Mouse (Mus musculus) heart, embryonic 15.5 days (tissue): ENCODE results near the gene Chml. TPM values are rescaled to one million over a fixed set of nuclear protein-coding genes. Genes with fewer than 3 reads are reported as not detected.
A peak's percentile ranks its signal among the peaks of the same experiment; 100 is the strongest.

ENCODE experiments used
- ATAC-seq: fragments of 200-750 bp; cut with Nextera tagmentation; replicated peaks from 2 replicates; pipeline ENCODE4 v1.8.0; 2017; ENCODE audit warnings: low read depth, moderate TSS enrichment; ENCODE audit not compliant: insufficient number of reproducible peaks, insufficient read depth, low FRiP score
- H3K27ac ChIP-seq: fragments of 300-500 bp; sonication (generic); 2 replicates; pipeline ENCODE4 v1.5.1; 2015; ENCODE audit warnings: mild to moderate bottlenecking, inconsistent platforms
- H3K27me3 ChIP-seq: fragments of 300-500 bp; sonication (generic); 2 replicates; pipeline ENCODE4 v1.6.1; 2015; ENCODE audit warnings: inconsistent platforms
- H3K36me3 ChIP-seq: fragments of 300-500 bp; sonication (generic); 2 replicates; pipeline ENCODE4 v1.6.1; 2015; ENCODE audit warnings: mild to moderate bottlenecking, inconsistent platforms
- H3K4me1 ChIP-seq: fragments of 300-500 bp; sonication (generic); replicated peaks from 2 replicates; pipeline ENCODE4 v1.6.1; 2015; ENCODE audit warnings: inconsistent platforms
- H3K4me2 ChIP-seq: fragments of 300-500 bp; sonication (generic); 2 replicates; pipeline ENCODE4 v1.6.1; 2015; ENCODE audit warnings: inconsistent platforms, mild to moderate bottlenecking, moderate library complexity
- H3K4me3 ChIP-seq: fragments of 300-500 bp; sonication (generic); 2 replicates; pipeline ENCODE4 v1.5.1; 2015; ENCODE audit warnings: mild to moderate bottlenecking, inconsistent platforms
- H3K9ac ChIP-seq: fragments of 300-500 bp; sonication (generic); 2 replicates; pipeline ENCODE4 v1.6.1; 2015; ENCODE audit warnings: mild to moderate bottlenecking, inconsistent platforms
- H3K9me3 ChIP-seq: fragments of 300-500 bp; sonication (generic); replicated peaks from 2 replicates; pipeline ENCODE4 v1.6.1; 2016; ENCODE audit warnings: inconsistent platforms
- WGBS: fragments of 180-500 bp; shearing (Covaris S2); methylation state at CpG from one replicate; pipeline ENCODE4 v1.1.7; 2015; ENCODE audit warnings: mixed read lengths; 5-methylcytosine and 5-hydroxymethylcytosine counted together
- polyA plus RNA-seq: library from polyadenylated mRNA; unstranded; fragments of >200 nt; fragmentation: Nextera tagmentation; extraction: Ambion mirVana; gene quantifications from 2 replicates; pipeline ENCODE4 v1.2.1, GENCODE M21; 2015

Gene Chml
- polyA plus RNA-seq, 1 experiment from 2014 or later, result 3.2 TPM

DNA sequence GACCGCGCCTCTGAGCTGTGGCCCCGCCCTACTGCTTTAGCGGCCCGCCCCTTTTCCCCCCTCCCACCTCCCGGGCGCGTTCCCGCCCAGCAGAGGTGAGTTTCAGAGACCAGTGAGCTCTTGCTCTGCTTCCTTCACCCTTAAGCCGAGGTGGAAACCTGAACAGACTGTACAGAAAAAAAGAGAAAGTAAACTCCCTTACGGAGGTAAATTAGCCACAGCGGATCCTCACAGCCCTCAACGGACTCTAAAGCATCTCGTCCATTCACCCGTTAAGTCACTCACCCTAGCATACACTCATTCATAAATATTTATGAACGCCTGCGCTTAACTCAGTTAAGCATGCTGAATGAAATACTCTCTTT lies 278 bp upstream of the Chml start:
- WGBS, result under 1% methylated on average over 14 of the region's 17 CpGs
- Histone ChIP-seq H3K4me1 (peaks cover 23% of the 10 kb centered on the region), H3K4me2 (peak overlapping the region; percentile 94), H3K36me3 (no peaks in the 10 kb centered on the region), H3K4me3 (peak overlapping the region; percentile 93), H3K27ac (peak overlapping the region; percentile 87), H3K9ac (peak overlapping the region; percentile 38), H3K27me3 (no peaks in the 10 kb centered on the region), H3K9me3 (no peaks in the 10 kb centered on the region)
- no peak for ATAC-seq

DNA sequence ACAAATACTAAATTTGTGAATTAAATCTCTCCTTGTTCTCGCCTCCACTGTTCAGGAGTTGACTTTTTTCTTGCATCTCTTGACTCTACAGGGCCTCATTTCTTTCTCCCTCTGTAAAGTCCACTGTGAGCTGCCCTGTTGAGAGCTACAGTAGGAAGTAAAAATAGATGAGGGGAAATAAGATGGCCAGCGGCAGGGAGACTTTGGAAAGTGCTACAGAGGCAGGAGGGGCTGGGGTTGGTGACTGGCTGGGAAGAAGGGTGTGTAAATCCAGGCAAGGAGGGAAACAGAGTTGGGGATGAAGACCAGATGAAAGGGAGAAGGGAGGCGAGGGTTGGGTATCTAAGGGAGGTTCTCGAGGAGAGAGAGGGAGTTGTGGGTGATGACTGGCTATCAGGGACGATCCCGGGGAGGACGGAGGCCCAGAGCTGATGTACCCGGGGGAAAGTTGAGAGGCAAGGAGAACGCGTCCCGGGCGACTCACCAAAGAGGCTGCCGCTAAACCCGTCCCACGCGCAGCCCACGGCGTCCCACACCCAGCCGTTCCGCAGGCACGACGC lies 935 bp downstream of the Chml start:
- Histone ChIP-seq H3K36me3 (peaks cover 7% of the 10 kb centered on the region), H3K27me3 (no peaks in the 10 kb centered on the region), H3K27ac (peak overlapping the region; percentile 93), H3K4me1 (peaks cover 23% of the 10 kb centered on the region), H3K4me2 (peak overlapping the region; percentile 94), H3K4me3 (peak overlapping the region; percentile 93), H3K9me3 (no peaks in the 10 kb centered on the region), H3K9ac (peak overlapping the region; percentile 79)
- no peak for ATAC-seq
- 1% methylated on average over 22 of the region's 22 CpGs for WGBS

DNA sequence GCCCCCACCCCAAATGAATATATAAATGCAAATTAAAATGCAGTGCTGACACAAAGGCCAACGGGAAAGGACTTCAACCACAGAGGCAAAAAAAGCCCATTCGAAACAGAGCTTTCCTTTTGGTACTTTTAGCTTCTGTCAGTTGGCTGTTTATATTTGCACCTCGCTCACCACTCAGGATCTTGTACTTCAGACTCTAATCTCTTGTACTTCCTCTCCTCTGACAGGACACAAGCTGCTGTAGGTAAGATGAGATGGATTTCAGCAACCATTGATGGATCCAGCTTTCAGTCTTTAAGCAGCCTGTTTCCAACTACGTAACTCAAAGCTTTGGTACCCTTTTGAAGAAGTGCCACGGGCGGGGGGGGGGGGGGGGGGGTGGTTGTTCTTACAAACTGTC lies 11.7 kb downstream of the Chml start:
- ATAC-seq, result no peak
- Histone ChIP-seq H3K27ac (no peak overlapping the region), H3K36me3 (peaks cover 1% of the 10 kb centered on the region; the same call in 1 of the 2 replicates), H3K4me2 (no peak overlapping the region), H3K27me3 (no peaks in the 10 kb centered on the region), H3K4me1 (no peaks in the 10 kb centered on the region), H3K9ac (no peak overlapping the region), H3K9me3 (no peaks in the 10 kb centered on the region), H3K4me3 (no peak overlapping the region)
- WGBS, result 67% methylated on average over 6 of the region's 6 CpGs

DNA sequence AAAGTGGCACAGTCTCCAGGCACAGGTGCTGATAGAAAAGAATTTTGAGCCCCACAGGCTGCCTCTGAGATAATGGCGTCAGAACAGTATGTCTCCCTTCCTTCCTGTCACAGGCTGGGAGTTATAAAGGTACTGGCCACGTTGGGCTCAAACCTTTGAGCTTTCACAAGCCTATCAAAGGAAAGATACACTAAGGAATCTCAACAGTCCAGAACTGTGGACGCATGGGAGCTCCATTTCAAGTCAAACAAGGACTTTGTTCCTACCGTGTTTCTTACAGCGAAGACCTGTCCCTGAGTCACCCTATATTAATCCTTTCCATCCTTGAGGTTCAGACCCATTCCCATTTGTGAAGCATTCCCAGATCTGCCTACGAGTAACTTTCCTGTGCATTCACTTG lies 15.2 kb downstream of the Chml start:
- no peaks in the 10 kb centered on the region for H3K4me1 ChIP-seq
- H3K4me2 ChIP-seq, result no peak overlapping the region
- H3K9ac ChIP-seq, result no peak overlapping the region
- H3K27me3 ChIP-seq, result no peaks in the 10 kb centered on the region
- no peak for ATAC-seq
- H3K9me3 ChIP-seq, result no peaks in the 10 kb centered on the region
- 56% methylated on average over 6 of the region's 6 CpGs for WGBS
- no peaks in the 10 kb centered on the region for H3K36me3 ChIP-seq
- H3K27ac ChIP-seq, result no peak overlapping the region
- H3K4me3 ChIP-seq, result no peak overlapping the region

DNA sequence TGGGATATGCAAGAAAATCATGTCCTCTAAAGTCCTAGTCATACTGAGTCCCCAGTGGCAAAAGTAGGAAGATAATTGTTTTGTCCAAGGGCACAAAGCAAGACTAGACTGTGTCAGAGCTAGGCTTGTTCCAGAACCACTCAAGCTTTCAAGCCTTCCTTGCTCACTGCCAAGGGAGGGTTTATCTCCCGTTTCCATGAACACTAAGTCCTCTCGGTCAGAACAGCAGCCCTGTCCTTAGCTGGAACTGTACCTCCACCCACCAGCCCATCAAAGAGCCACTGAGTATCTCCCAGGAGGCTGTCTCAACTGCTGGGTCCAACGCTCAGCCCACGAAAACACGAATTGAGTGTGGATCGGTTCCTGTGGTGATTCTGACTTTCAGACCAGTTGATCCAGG lies 17.6 kb downstream of the Chml start:
- Histone ChIP-seq H3K27ac (no peak overlapping the region), H3K9me3 (no peaks in the 10 kb centered on the region), H3K27me3 (no peaks in the 10 kb centered on the region), H3K36me3 (no peaks in the 10 kb centered on the region), H3K4me1 (no peaks in the 10 kb centered on the region), H3K9ac (no peak overlapping the region), H3K4me2 (no peak overlapping the region), H3K4me3 (no peak overlapping the region)
- ATAC-seq, result no peak
- WGBS, result 67% methylated on average over 6 of the region's 6 CpGs

DNA sequence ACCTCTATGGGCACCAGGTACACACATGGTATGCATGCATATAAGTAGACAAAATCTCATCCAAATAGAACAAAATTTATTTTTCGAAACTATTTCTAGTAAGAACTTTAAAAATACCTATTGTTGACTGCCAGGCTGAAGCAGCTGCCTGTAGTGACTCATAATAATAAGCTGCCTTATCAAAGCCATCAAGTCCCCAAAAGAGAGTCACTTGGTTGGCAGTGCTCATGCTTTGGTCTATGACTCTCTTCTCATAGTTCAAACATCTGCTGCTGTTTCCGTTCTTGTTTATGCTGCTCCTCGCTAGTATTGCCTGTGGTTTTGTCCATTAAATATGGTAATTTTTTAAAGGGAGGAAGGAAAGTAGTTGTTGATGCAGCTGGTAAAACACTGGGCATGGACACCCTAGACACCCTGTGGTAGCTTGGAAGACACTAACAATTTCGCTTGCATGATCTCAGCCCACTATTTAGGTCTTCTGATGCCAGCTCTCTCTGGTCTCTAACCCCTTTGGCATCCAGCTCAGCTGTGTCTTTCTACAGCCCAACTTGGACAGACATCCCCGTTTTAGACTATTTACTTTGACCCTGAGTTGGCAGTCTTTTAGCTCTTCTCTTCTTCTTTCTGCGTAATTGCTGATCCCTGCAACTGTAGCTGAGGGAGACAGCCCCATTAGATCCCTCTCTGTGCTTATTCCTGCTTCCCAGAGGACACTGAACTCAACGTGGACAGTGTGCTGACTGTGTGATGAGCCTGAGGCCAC lies 19.0 kb downstream of the Chml start:
- WGBS, result 80% methylated on average over 7 of the region's 7 CpGs
- no peak overlapping the region for H3K9ac ChIP-seq
- no peak overlapping the region for H3K4me3 ChIP-seq
- H3K4me1 ChIP-seq, result no peaks in the 10 kb centered on the region
- H3K4me2 ChIP-seq, result no peak overlapping the region
- no peak for ATAC-seq
- no peak overlapping the region for H3K27ac ChIP-seq
- no peaks in the 10 kb centered on the region for H3K36me3 ChIP-seq
- no peaks in the 10 kb centered on the region for H3K9me3 ChIP-seq
- H3K27me3 ChIP-seq, result no peaks in the 10 kb centered on the region

DNA sequence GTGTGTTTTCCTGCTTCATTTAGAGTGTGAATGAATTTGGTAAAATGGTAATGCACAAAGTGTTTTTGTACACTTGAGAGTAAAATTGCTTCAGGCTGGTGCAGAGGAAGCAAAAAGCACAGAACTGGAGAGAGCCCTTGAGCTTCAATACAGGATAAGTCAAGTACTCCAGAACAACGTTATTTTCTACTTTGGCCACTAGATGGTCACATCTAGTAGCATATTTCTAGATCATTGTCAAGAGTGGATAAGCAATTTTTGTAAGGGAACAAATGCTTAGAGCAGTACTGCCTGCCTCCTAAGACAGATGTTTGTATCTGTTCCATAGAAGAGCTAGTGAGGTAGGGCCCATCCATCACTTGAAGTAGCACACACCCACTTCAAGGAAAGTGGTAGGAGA lies 21.1 kb downstream of the Chml start:
- Histone ChIP-seq H3K4me1 (no peaks in the 10 kb centered on the region), H3K4me2 (no peak overlapping the region), H3K4me3 (no peak overlapping the region), H3K27ac (no peak overlapping the region), H3K27me3 (no peaks in the 10 kb centered on the region), H3K9ac (no peak overlapping the region), H3K9me3 (no peaks in the 10 kb centered on the region), H3K36me3 (no peaks in the 10 kb centered on the region)
- no peak for ATAC-seq
- 17% methylated on average over 1 of the region's 1 CpGs for WGBS

DNA sequence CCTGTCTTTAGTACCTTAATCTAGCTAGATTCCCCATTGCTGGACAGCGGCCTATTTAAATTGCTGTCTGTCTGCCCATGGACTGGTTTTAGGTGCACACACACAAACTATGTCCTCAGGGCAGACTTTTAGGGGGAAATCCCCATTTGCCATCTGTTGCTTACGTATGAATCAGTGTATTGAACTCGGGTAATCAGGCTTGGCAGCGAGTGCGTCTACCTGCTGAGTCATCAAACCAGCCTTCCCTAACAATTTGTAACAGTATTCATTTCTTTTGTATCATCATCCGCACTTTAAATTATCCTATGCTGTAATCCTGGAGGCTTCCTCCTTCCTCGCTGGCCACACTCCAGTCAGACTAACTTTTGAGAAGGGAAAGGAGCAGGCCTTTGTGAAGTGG lies 22.7 kb downstream of the Chml start:
- Histone ChIP-seq H3K27me3 (no peaks in the 10 kb centered on the region), H3K27ac (no peak overlapping the region), H3K4me3 (no peak overlapping the region), H3K4me2 (no peak overlapping the region), H3K36me3 (no peaks in the 10 kb centered on the region), H3K4me1 (no peaks in the 10 kb centered on the region), H3K9ac (no peak overlapping the region), H3K9me3 (no peaks in the 10 kb centered on the region)
- ATAC-seq, result no peak
- 84% methylated on average over 7 of the region's 7 CpGs for WGBS

DNA sequence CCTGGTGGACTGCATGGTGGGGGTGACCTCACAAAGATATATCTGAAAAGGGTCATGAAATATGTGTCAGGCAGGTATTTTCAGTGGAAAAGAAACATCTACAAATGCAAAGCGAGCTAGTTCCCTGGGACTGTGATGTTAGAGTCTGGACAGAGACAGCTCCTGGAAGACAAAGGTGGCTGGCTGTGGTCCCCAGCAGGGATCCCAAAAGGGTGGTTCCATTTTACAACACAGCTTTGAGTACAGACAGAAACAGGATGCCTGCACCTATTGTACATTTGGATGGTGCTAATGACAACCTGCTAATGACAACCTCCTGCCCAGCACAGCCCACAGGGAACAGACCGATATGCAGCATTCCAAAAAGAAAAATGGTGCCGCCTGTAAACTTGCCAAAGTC lies 23.2 kb downstream of the Chml start:
- no peak overlapping the region for H3K27ac ChIP-seq
- H3K9ac ChIP-seq, result no peak overlapping the region
- H3K4me3 ChIP-seq, result no peak overlapping the region
- H3K4me2 ChIP-seq, result no peak overlapping the region
- WGBS, result 83% methylated on average over 3 of the region's 3 CpGs
- H3K27me3 ChIP-seq, result no peaks in the 10 kb centered on the region
- H3K36me3 ChIP-seq, result no peaks in the 10 kb centered on the region
- H3K4me1 ChIP-seq, result no peaks in the 10 kb centered on the region
- no peak for ATAC-seq
- no peaks in the 10 kb centered on the region for H3K9me3 ChIP-seq

DNA sequence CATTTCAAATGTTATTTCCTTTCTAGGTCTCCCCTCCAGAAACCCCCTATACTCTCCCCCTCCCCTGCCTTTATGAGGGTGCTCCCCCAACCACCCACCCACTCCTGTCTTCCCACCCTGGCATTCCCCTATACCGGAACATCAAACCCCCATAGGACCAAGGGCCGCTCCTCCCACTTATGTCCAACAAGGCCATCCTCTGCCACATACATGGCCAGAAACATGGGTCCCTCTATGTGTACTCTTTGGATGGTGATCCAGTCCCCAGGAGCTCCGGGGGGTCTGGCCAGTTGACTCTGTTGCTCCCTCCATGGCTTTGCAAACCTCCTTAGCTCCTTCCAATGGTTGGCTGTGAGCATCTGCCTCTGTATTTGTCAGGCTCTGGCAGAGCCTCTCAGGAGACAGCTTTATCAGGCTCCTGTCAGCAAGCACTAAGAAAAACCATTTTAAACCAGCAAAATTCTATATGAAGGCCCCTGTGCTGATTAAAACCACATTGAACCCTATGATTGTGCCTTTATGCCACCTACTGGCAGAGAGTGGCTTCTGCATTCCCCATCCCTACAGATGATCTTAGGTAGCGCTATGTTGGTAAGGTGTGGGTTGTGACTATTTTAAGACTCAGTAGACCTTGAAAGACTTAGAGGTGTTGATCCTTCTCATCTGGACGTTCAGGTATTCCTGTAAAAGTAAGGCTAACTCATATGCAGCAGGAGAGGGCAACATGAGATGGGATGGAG lies 23.9 kb downstream of the Chml start:
- no peak overlapping the region for H3K27ac ChIP-seq
- H3K4me3 ChIP-seq, result no peak overlapping the region
- H3K9ac ChIP-seq, result no peak overlapping the region
- WGBS, result 63% methylated on average over 5 of the region's 5 CpGs
- no peaks in the 10 kb centered on the region for H3K4me1 ChIP-seq
- no peaks in the 10 kb centered on the region for H3K36me3 ChIP-seq
- H3K27me3 ChIP-seq, result no peaks in the 10 kb centered on the region
- no peaks in the 10 kb centered on the region for H3K9me3 ChIP-seq
- ATAC-seq, result peak; percentile 47; the same call in 1 of the 2 replicates
- H3K4me2 ChIP-seq, result no peak overlapping the region

DNA sequence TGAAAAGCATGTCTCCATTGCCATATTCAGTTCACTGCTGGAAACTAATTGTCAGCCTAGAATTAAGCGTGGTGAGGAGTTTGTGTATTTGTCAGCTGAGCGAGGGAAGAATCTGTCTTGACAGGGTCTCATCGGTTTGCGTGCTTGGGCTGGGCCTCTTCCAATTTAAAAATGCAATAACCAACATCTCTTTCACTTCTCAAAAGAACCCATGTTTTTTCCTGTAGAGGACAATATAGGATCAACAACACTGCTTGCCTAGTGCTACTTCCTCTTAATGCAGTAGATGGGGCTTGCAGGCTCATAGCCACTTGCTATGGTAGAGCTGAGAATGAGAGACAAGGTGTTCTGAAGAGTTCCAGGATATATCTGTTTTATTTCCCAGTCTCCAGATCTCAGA lies 32.8 kb downstream of the Chml start:
- WGBS, result 85% methylated on average over 4 of the region's 4 CpGs

More for the DNA sequence above, 32.8 kb downstream of the Chml start:
- Histone ChIP-seq H3K36me3 (peaks cover 3% of the 10 kb centered on the region; the same call in 1 of the 2 replicates), H3K4me3 (no peak overlapping the region), H3K9me3 (no peaks in the 10 kb centered on the region), H3K4me1 (no peaks in the 10 kb centered on the region), H3K27ac (no peak overlapping the region), H3K4me2 (no peak overlapping the region), H3K9ac (no peak overlapping the region), H3K27me3 (no peaks in the 10 kb centered on the region)
- ATAC-seq, result no peak
